Mouse (Mus musculus): Measurements from ENCODE around the gene Get4. TPM values are rescaled to one million over a fixed set of nuclear protein-coding genes. Genes with fewer than 3 reads are reported as not detected.

Gene Get4
- polyA plus RNA-seq, 1 experiment from 2014 or later: 132 TPM

DNA sequence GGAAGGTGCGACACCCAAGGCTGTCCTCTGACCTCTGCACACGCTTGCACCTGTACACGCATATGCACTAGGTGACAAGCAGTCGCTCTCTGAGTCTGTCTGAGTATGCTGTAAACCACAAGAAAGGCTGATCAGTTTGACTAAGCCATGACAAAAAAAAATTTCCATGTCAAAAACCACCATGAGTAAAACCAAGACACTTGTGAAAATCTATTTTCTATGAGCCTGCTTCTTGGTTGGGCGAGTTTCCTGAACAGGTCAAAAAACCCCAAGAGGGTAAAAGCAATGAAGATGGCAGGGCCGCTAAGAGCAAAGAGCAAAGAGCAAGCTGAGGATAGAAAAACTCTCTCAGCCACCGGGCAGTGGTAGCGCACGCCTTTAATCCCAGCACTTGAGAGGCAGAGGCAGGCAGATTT, 51.5 kb downstream of the Get4 start:
- WGBS: 79% methylated on average over 9 of the region's 9 CpGs
- H3K4me1 ChIP-seq (replicated peaks): peaks cover 7% of the 10 kb centered on the region; the same call in 1 of the 2 replicates

DNA sequence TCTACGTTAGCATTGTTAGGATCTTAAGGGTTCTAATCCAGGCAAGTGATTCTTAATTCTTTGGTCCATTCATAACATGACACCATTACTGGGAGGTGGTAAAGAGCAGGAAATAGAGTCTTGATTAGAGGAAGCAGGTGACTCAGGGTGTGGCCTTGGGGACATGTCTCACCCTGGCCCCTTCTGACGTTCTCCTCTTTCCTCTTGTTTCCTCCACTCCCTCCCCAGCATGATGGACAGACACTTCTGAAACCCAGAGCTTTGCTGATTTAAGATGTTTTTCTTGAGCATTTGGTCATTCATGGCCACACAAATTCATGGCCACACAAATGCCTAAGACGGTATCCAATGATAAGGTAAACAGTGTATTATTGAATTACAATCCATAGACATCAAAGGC, 57.8 kb downstream of the Get4 start:
- ATAC-seq (replicated peaks; ENCODE audit: insufficient number of reproducible peaks, insufficient read depth, low FRiP score, low read depth): no peak
- 78% methylated on average over 3 of the region's 3 CpGs for WGBS
- no peak overlapping the region for H3K9ac ChIP-seq
- no peaks in the 10 kb centered on the region for H3K9me3 ChIP-seq (replicated peaks)
- no peak overlapping the region for H3K4me2 ChIP-seq
- H3K27me3 ChIP-seq: no peaks in the 10 kb centered on the region
- H3K4me1 ChIP-seq (replicated peaks): no peaks in the 10 kb centered on the region
- no peak overlapping the region for H3K27ac ChIP-seq
- H3K36me3 ChIP-seq: no peaks in the 10 kb centered on the region
- H3K4me3 ChIP-seq: no peak overlapping the region

More for the DNA sequence above, 51.5 kb downstream of the Get4 start:
- H3K9me3 ChIP-seq (replicated peaks): no peaks in the 10 kb centered on the region
- no peak for ATAC-seq (replicated peaks; ENCODE audit: insufficient number of reproducible peaks, insufficient read depth, low FRiP score, low read depth)
- H3K36me3 ChIP-seq: no peaks in the 10 kb centered on the region
- H3K27me3 ChIP-seq: no peaks in the 10 kb centered on the region
- no peak overlapping the region for H3K9ac ChIP-seq
- no peak overlapping the region for H3K4me3 ChIP-seq
- no peak overlapping the region for H3K4me2 ChIP-seq
- H3K27ac ChIP-seq: no peak overlapping the region

DNA sequence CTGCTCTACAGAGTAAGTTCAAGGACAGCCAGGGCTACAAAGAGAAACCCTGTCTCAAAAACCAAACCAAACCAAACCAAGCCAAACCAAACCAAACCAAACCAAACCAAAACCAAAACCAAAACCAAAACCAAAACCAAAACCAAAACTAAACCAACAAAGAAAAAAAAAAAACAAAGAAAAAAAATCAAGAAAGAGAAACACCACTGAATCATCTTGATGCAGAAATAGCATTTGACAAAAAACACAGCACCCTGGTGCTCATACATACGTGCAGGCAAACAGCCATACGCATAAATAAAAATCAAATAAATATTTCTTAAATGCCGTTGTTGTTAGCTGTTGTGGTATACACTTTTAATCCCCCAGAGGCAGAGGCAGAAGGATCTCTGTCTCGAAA, 58.4 kb downstream of the Get4 start:
- no peak overlapping the region for H3K4me3 ChIP-seq
- no peak overlapping the region for H3K27ac ChIP-seq
- ATAC-seq (replicated peaks; ENCODE audit: insufficient number of reproducible peaks, insufficient read depth, low FRiP score, low read depth): no peak
- H3K4me1 ChIP-seq (replicated peaks): no peaks in the 10 kb centered on the region
- no peaks in the 10 kb centered on the region for H3K9me3 ChIP-seq (replicated peaks)
- no peaks in the 10 kb centered on the region for H3K36me3 ChIP-seq
- WGBS: 85% methylated on average over 4 of the region's 4 CpGs
- H3K4me2 ChIP-seq: no peak overlapping the region
- no peak overlapping the region for H3K9ac ChIP-seq
- no peaks in the 10 kb centered on the region for H3K27me3 ChIP-seq

DNA sequence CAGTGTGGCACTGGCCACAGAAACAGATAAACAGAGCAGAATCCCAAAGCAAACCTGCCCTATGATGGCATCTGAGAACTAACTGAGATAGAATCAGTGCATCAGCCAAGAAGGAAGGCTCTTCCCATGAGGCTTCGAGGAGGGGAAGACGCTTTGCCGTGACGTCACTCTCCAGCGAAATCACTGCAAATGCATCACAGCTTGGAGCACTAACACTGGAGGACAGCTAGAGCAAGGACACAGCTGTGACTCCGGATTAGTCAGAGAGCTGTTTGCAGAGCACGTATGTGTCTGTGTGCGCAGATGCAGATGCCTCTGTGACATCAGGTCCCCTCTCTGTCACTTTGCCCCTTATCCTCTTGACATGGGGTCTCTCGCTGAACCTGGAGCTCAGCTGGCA, 59.7 kb downstream of the Get4 start:
- H3K9me3 ChIP-seq (replicated peaks): no peaks in the 10 kb centered on the region
- no peak overlapping the region for H3K4me3 ChIP-seq
- 84% methylated on average over 9 of the region's 9 CpGs for WGBS
- no peaks in the 10 kb centered on the region for H3K27me3 ChIP-seq
- H3K36me3 ChIP-seq: no peaks in the 10 kb centered on the region
- no peak for ATAC-seq (replicated peaks; ENCODE audit: insufficient number of reproducible peaks, insufficient read depth, low FRiP score, low read depth)
- no peak overlapping the region for H3K9ac ChIP-seq
- H3K4me1 ChIP-seq (replicated peaks): no peaks in the 10 kb centered on the region
- no peak overlapping the region for H3K27ac ChIP-seq
- no peak overlapping the region for H3K4me2 ChIP-seq

DNA sequence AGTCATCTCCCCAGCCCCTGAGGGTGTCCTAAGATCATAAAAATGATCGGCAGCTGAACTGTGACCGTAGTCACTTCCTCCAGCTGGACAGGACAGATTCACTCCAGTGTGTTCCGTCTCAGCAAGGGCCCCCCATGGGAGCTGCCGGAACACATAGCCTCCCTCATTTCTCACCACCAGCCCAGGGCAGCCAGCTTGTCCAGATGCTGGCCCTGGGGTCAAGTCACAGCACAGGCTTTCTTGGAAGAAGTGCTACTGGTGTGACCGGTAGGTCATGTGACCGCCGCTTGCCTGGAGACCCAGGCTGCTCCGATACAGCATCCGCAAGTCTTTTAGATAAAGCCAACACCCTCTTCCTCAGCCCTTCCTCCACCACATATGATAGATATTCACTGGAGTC, 61.4 kb downstream of the Get4 start:
- no peaks in the 10 kb centered on the region for H3K9me3 ChIP-seq (replicated peaks)
- no peak overlapping the region for H3K4me3 ChIP-seq
- H3K4me1 ChIP-seq (replicated peaks): no peaks in the 10 kb centered on the region
- no peaks in the 10 kb centered on the region for H3K36me3 ChIP-seq
- H3K27ac ChIP-seq: no peak overlapping the region
- no peak overlapping the region for H3K4me2 ChIP-seq
- ATAC-seq (replicated peaks; ENCODE audit: insufficient number of reproducible peaks, insufficient read depth, low FRiP score, low read depth): no peak
- peaks cover 3% of the 10 kb centered on the region for H3K27me3 ChIP-seq
- WGBS: 81% methylated on average over 9 of the region's 9 CpGs
- H3K9ac ChIP-seq: no peak overlapping the region

DNA sequence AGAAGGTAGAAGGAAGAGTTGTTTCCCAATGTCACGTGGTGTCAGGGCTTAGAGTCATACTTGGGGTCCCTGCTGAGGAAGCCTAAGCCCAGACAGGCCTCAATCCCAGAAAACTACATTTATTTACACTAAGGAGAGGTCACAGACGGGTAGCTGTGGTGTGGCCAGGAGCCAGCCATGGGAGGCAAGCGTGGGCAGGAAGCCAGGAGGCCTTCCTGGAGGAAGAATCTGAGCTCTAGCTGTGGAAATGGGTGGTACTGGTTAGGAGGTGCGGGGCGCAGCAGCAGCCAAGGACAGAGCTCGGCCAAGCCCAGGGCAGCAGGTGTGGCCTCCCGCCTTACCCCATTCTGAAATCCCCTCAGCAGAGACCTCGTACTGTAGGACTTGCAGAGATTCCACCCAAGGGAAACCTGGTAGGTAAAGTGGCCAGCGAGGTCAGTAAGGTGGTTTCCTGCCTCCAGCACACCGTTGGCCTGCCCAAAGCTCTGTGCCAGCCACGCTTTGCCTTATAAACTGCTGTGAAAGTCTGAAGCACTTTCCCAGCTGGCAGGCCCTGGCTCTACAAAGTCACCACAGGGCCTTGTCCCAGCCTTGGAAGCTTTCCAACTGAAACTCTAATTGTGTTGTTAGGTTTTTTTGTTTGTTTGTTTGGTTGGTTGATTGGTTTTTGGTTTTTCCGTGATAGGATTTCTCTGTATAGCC, 63.0 kb downstream of the Get4 start:
- no peak overlapping the region for H3K9ac ChIP-seq
- no peaks in the 10 kb centered on the region for H3K9me3 ChIP-seq (replicated peaks)
- no peak for ATAC-seq (replicated peaks; ENCODE audit: insufficient number of reproducible peaks, insufficient read depth, low FRiP score, low read depth)
- H3K27ac ChIP-seq: no peak overlapping the region
- peaks cover 7% of the 10 kb centered on the region for H3K27me3 ChIP-seq
- H3K36me3 ChIP-seq: no peaks in the 10 kb centered on the region
- H3K4me1 ChIP-seq (replicated peaks): no peaks in the 10 kb centered on the region
- no peak overlapping the region for H3K4me2 ChIP-seq
- H3K4me3 ChIP-seq: no peak overlapping the region
- 81% methylated on average over 12 of the region's 12 CpGs for WGBS

DNA sequence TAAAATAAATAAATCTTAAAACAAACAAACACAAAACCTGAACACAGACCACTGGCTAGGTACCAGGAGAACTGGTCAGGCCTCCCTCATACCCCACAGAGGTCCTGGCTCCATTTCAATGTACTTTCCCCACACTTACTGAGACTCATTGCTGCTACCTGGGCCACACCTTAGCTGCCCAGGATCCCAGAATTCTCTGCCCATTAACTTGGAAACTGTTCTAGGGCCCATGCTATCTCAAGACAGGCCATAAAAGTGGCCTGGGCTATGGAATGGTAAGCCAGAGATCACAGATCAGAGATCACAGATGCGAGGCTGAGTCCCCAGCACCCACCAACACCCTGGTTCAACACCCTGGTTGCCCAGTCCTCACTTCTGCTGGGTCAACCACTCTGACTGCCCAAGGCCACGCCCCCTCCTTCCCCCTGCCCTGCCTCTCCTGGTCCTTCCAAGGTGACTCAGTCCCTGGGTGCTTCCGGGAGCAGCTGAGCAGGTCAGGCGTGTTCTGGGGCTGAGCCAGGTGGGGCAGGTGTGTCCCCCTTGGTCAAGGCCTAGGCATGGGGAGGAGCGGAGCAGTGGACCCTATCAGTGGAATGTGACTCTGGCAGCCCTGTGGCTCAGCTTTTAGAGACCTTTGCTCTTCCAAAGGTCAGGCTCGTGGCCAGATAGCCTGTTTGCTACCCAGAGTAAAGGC, 65.0 kb downstream of the Get4 start:
- Histone ChIP-seq H3K36me3 (no peaks in the 10 kb centered on the region), H3K27me3 (peaks cover 7% of the 10 kb centered on the region), H3K9me3 (replicated peaks) (no peaks in the 10 kb centered on the region), H3K27ac (no peak overlapping the region), H3K4me2 (no peak overlapping the region), H3K4me1 (replicated peaks) (no peaks in the 10 kb centered on the region), H3K4me3 (no peak overlapping the region), H3K9ac (no peak overlapping the region; the same call in 1 of the 2 replicates)
- no peak for ATAC-seq (replicated peaks; ENCODE audit: insufficient number of reproducible peaks, insufficient read depth, low FRiP score, low read depth)
- 64% methylated on average over 6 of the region's 6 CpGs for WGBS

DNA sequence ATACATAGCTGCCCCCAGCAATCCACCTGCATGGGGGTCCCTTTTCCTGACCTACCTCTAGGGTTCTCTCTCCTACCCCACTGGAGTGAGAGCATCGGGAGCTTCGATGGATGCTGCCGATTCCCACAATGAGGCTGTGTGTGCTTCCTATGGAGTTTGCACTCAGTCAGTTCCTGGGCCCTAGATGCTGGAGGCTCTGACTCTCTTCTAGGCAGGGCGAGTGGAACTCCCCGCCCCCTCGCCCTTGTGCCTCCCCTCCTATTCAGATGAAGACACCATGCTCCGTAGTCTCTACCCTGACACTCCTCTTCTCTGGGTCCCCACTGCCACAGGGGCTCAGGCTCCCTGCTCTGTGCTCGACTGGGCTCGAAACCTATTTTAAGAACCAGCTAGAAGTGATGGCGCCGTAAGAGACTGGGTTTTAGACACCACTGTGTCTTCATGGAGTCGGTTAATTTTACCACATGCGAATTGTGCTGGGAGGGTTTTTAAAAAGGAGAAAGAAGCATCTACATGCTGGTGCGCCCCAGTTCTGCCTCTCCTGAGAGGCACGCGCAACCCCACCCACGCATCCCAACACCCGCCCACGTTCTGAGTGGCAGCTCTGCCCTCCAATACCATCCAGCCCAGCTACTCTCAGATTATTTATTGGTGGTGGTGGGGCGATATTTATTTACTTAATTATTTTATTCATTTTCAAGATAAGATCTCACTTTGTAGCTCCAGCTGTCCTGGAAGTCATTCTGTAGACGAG, 65.8 kb downstream of the Get4 start:
- no peak overlapping the region for H3K9ac ChIP-seq
- no peak overlapping the region for H3K4me2 ChIP-seq
- H3K4me1 ChIP-seq (replicated peaks): no peaks in the 10 kb centered on the region
- no peak overlapping the region for H3K27ac ChIP-seq
- H3K4me3 ChIP-seq: no peak overlapping the region
- H3K9me3 ChIP-seq (replicated peaks): no peaks in the 10 kb centered on the region
- H3K36me3 ChIP-seq: no peaks in the 10 kb centered on the region
- 58% methylated on average over 21 of the region's 21 CpGs for WGBS
- peaks cover 11% of the 10 kb centered on the region for H3K27me3 ChIP-seq
- ATAC-seq (replicated peaks; ENCODE audit: insufficient number of reproducible peaks, insufficient read depth, low FRiP score, low read depth): no peak

Other genes starting within 250 kb of the Get4 start
- gene Prkar1b, start 102.3 kb upstream of the Get4 start, polyA plus RNA-seq (2015; fragmentation: Nextera tagmentation; extraction: Ambion mirVana): 10.1 and 12.3 TPM in 2 replicates
- 5.0 and 8.5 TPM in 2 replicates for gene Dnaaf5, start 102.1 kb upstream of the Get4 start, polyA plus RNA-seq (2015; fragmentation: Nextera tagmentation; extraction: Ambion mirVana)
- gene Sun1, start 51.7 kb upstream of the Get4 start, polyA plus RNA-seq (2015; fragmentation: Nextera tagmentation; extraction: Ambion mirVana): 32.4 and 38.9 TPM in 2 replicates
- 1.9 and 3.1 TPM in 2 replicates for gene Adap1, start 73.3 kb downstream of the Get4 start, polyA plus RNA-seq (2015; fragmentation: Nextera tagmentation; extraction: Ambion mirVana)
- 69.7 and 77.3 TPM in 2 replicates for gene Cox19, start 99.1 kb downstream of the Get4 start, polyA plus RNA-seq (2015; fragmentation: Nextera tagmentation; extraction: Ambion mirVana)
- gene Cyp2w1, start 100.3 kb downstream of the Get4 start, polyA plus RNA-seq (2015; fragmentation: Nextera tagmentation; extraction: Ambion mirVana): 0.47 TPM in 1 of 2 replicates, not detected in the other
- gene Gpr146, start 125.4 kb downstream of the Get4 start, polyA plus RNA-seq (2015; fragmentation: Nextera tagmentation; extraction: Ambion mirVana): 14.0 and 14.7 TPM in 2 replicates
- gene C130050O18Rik, start 153.0 kb downstream of the Get4 start, polyA plus RNA-seq (2015; fragmentation: Nextera tagmentation; extraction: Ambion mirVana): 0.63 and 0.76 TPM in 2 replicates
- 1.5 and 5.4 TPM in 2 replicates for gene Gper1, start 170.8 kb downstream of the Get4 start, polyA plus RNA-seq (2015; fragmentation: Nextera tagmentation; extraction: Ambion mirVana)
- gene 3110082I17Rik, start 208.2 kb downstream of the Get4 start, polyA plus RNA-seq (2015; fragmentation: Nextera tagmentation; extraction: Ambion mirVana): 15.5 and 19.5 TPM in 2 replicates
- gene Zfand2a, start 232.2 kb downstream of the Get4 start, polyA plus RNA-seq (2015; fragmentation: Nextera tagmentation; extraction: Ambion mirVana): 7.2 and 9.8 TPM in 2 replicates